Mouse (Mus musculus): ENCODE data around the gene Sms. TPM values are rescaled to one million over a fixed set of nuclear protein-coding genes. Genes with fewer than 3 reads are reported as not detected.

Sms gene
- polyA plus RNA-seq, 1 experiment from 2014 or later, result 91.8 TPM

DNA sequence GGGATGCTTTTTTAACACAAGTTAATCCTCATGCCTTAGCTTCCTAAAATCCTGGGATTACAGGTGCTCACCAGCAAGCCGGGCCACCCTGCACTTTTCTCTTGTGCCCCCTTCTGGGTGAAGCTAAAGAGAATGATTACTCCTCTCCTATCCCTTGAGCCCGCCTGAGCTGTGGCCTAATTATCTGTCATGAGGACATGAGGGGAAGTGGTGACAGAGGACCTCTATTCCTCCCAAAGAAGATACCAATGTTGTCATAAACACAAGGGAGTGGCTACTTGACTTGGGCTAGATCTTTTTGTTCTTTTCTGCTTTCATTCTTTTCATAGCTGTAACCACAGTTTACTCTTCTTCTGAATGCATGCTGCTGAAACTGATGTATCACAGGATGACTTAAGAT lies 9.2 kb downstream of the Sms start:
- Histone ChIP-seq H3K36me3 (replicated peaks) (no peaks in the 10 kb centered on the region), H3K4me3 (no peak overlapping the region), H3K27me3 (replicated peaks; ENCODE audit: low read depth, poor library complexity, severe bottlenecking) (no peaks in the 10 kb centered on the region), H3K4me1 (no peaks in the 10 kb centered on the region), H3K9me3 (no peaks in the 10 kb centered on the region), H3K27ac (replicated peaks) (no peak overlapping the region)
- DNase-seq (ENCODE audit: low spot score), result no peak
- WGBS, result 83% methylated on average over 2 of the region's 2 CpGs

DNA sequence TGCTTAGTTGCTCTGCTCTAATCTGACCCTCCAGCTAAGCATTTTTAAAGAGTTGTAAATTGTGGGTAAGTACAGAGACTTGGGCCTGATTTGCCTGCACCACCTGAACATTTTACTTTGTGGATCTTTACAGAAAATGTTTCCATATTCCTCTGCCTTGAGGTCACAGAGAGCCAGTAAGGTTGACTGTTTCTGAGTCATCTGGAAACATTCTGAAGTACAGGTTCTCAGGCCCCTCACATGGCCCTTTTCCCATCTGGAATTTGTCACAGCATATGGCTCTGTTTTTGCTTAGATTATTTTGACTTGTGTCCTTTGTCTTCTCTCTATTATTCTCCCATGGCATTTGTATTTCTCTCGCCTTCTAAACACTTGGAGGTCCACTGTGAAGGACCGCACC lies 10.2 kb downstream of the Sms start:
- WGBS, result 73% methylated on average over 2 of the region's 2 CpGs
- DNase-seq (ENCODE audit: low spot score), result no peak
- no peak overlapping the region for H3K4me3 ChIP-seq

DNA sequence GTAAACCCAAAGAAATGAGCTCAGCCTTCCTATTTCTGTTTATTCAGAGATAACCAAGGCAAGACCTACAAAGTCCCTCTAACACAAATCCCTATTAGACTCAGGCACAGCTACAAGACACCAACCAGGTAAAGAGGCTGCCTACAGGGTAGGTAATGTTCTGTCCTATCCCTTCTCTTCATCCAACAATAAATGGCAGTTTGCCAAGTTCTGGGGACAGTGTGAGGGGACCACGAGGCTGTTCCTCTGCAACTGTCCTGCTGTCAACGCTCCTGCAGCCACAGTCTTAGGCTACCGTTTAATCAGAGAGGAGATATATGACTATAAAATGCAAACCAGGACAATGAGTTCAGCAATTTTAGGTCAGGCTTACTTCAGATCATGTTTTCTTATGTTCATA lies 14.8 kb downstream of the Sms start:
- Histone ChIP-seq H3K4me1 (0 out of 2 replicates have a peak, but pooled peaks cover 4% of the 10 kb centered on the region), H3K36me3 (replicated peaks) (no peaks in the 10 kb centered on the region), H3K27me3 (replicated peaks; ENCODE audit: low read depth, poor library complexity, severe bottlenecking) (0 out of 2 replicates have a peak, but pooled peaks cover 4% of the 10 kb centered on the region), H3K9me3 (no peaks in the 10 kb centered on the region), H3K4me3 (no peak overlapping the region), H3K27ac (replicated peaks) (no peak overlapping the region)
- DNase-seq (ENCODE audit: low spot score), result no peak
- WGBS, result 81% methylated on average over 3 of the region's 3 CpGs

More for the DNA sequence above, 10.2 kb downstream of the Sms start:
- H3K27ac ChIP-seq (replicated peaks), result no peak overlapping the region
- H3K36me3 ChIP-seq (replicated peaks), result no peaks in the 10 kb centered on the region
- 0 out of 2 replicates have a peak, but pooled peaks cover 4% of the 10 kb centered on the region for H3K27me3 ChIP-seq (replicated peaks; ENCODE audit: low read depth, poor library complexity, severe bottlenecking)
- H3K4me1 ChIP-seq, result 0 out of 2 replicates have a peak, but pooled peaks cover 2% of the 10 kb centered on the region
- no peaks in the 10 kb centered on the region for H3K9me3 ChIP-seq

DNA sequence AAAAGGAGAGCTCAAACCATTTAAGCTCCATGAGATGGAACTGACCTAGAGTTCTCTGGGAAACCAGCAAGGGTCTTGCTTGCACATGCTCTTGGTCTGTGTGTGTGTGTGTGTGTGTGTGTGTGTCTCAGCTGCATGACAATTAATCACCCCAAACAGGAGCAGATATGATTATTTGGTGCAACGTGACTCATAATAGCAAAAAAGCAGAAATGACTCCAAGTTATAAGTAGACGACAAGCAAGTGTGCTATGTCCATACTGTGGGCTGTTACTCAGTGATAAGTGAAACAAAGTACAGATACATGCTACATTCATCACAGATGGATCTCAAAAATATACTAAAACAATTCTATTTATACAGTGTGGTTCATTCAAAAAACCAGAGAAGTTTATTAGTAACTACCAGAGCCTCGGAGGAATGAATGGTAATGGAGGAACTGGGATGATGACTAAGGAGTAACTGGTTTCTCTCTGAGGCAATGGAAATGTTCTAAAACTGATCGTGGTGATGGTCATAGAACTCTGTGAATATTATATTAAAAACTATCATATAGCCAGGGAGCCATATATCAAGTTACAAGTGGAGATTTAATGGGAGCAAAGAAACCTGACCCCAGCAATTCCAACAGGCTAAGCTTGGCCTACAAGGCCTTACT lies 15.8 kb downstream of the Sms start:
- H3K4me3 ChIP-seq, result no peak overlapping the region
- no peak overlapping the region for H3K27ac ChIP-seq (replicated peaks)
- WGBS, result 91% methylated on average over 4 of the region's 4 CpGs
- no peaks in the 10 kb centered on the region for H3K36me3 ChIP-seq (replicated peaks)
- no peak for DNase-seq (ENCODE audit: low spot score)
- 0 out of 2 replicates have a peak, but pooled peaks cover 4% of the 10 kb centered on the region for H3K4me1 ChIP-seq
- no peaks in the 10 kb centered on the region for H3K9me3 ChIP-seq
- 0 out of 2 replicates have a peak, but pooled peaks cover 4% of the 10 kb centered on the region for H3K27me3 ChIP-seq (replicated peaks; ENCODE audit: low read depth, poor library complexity, severe bottlenecking)

DNA sequence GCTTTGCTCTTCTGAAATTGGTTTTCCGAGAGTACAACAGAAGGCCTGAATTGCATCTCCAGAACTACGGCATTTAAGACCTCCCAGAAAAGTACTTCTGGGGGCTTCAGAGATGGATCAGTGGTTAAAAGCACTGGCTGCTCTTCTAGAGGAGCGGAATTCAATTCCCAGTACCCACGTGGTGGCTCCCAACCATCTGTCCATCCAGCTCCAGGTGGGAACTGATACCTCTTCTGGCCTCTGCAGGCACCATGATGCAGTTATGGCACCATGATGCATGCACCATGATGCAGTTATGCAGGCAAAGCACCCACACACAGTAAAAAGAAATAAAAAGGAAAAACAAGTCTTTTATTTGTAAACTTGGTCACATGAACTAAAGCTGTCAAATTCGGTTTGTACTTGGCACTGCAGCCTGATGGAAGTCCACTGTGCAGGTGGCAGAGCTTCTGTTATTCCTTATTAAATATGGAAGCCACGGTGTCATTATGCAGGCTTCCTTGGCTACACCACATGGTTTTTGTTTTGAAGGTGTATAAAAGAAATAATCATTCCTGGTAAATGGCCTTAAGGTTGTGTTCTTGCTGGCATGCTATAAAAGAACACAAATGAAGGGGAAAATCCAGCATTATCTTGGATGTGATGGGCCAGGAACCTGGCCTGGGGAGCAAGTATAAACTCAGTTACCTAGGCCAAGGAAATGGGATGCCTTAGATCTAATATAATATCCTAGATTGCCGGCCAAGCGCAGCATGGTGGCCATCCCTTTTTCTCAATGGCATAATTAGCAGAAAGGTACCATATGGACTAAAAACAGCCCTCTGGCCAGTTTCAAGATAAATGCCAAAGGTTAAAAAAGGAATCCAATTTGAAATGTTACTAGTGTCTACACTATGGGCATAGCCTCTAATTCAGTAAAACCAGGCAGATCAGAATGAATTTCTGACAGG lies 20.1 kb downstream of the Sms start:
- Histone ChIP-seq H3K36me3 (replicated peaks) (peaks cover 8% of the 10 kb centered on the region; the same call in 1 of the 2 replicates), H3K4me3 (no peak overlapping the region)
- 88% methylated on average over 8 of the region's 8 CpGs for WGBS

DNA sequence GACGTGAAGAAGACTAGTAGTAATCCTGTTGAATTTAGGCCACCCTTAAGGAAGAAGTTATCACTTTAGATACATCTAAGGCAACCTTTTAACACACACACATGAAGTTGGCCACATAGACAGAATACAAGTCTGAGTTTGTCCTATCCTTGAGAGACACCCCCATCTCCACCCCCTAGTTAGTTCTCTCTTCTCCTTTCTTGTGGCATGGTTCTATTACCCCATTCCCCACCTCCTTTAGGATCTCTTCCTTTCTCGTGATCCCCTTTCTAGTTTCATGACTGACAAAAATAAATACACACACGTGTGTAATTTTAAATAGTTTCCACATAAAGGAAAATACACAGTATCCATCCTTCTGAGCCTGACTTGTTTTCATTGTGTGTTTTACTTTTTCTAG lies 23.3 kb downstream of the Sms start:
- Histone ChIP-seq H3K4me1 (peaks cover 3% of the 10 kb centered on the region; the same call in 1 of the 2 replicates), H3K4me3 (no peak overlapping the region), H3K27me3 (replicated peaks; ENCODE audit: low read depth, poor library complexity, severe bottlenecking) (peaks cover 3% of the 10 kb centered on the region; the same call in 1 of the 2 replicates), H3K9me3 (no peaks in the 10 kb centered on the region), H3K27ac (replicated peaks) (no peak overlapping the region), H3K36me3 (replicated peaks) (peaks cover 19% of the 10 kb centered on the region)
- WGBS, result 88% methylated on average over 3 of the region's 3 CpGs
- no peak for DNase-seq (ENCODE audit: low spot score)

More for the DNA sequence above, 20.1 kb downstream of the Sms start:
- Histone ChIP-seq H3K4me1 (0 out of 2 replicates have a peak, but pooled peaks cover 2% of the 10 kb centered on the region), H3K27me3 (replicated peaks; ENCODE audit: low read depth, poor library complexity, severe bottlenecking) (0 out of 2 replicates have a peak, but pooled peaks cover 3% of the 10 kb centered on the region), H3K9me3 (no peaks in the 10 kb centered on the region), H3K27ac (replicated peaks) (no peak overlapping the region)
- no peak for DNase-seq (ENCODE audit: low spot score)

DNA sequence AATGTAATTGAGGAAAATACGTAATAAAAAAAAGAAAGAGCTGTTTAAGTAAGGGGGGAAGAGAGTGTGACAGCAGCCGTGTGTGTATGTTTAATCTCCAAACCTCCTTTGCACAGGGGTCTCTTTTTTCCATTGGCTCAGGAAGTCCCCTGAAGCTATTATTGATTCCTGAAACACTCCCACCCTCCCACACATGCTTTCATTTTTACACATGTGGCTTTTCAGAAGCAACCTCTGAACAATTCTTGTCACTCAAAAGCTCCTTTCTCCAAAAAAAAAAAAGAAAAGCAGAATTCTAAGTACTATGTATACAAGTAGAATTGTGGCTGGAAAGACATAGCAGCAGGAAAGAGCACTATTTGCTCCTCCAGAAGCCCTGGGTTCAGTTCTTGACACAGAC lies 24.0 kb downstream of the Sms start:
- H3K36me3 ChIP-seq (replicated peaks), result peaks cover 23% of the 10 kb centered on the region
- no peaks in the 10 kb centered on the region for H3K9me3 ChIP-seq
- 79% methylated on average over 2 of the region's 2 CpGs for WGBS

DNA sequence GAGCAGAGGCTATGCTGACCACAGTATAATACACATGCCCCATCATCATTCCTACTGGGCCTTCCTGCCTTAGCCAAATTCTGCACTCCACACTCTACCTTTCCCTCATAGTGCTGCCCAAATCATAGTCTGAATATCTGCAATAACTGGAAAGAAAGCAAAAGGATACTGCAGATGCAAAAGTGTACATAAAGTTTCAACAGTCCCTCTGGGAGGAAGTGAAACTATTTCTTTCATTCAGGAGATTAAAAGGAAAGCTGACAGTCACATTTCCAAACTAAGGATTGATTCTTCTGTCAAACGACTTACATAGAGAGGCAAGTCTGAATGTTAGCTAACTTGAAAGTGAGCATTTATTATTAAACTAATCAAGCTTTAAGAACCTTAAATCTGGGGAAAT lies 26.1 kb downstream of the Sms start:
- peaks cover 33% of the 10 kb centered on the region for H3K36me3 ChIP-seq (replicated peaks)
- no peak overlapping the region for H3K27ac ChIP-seq (replicated peaks)
- WGBS, result 72% methylated on average over 1 of the region's 1 CpGs

More for the DNA sequence above, 24.0 kb downstream of the Sms start:
- H3K4me3 ChIP-seq, result no peak overlapping the region
- no peak overlapping the region for H3K27ac ChIP-seq (replicated peaks)
- peaks cover 3% of the 10 kb centered on the region; the same call in 1 of the 2 replicates for H3K4me1 ChIP-seq
- H3K27me3 ChIP-seq (replicated peaks; ENCODE audit: low read depth, poor library complexity, severe bottlenecking), result peaks cover 3% of the 10 kb centered on the region; the same call in 1 of the 2 replicates
- no peak for DNase-seq (ENCODE audit: low spot score)

DNA sequence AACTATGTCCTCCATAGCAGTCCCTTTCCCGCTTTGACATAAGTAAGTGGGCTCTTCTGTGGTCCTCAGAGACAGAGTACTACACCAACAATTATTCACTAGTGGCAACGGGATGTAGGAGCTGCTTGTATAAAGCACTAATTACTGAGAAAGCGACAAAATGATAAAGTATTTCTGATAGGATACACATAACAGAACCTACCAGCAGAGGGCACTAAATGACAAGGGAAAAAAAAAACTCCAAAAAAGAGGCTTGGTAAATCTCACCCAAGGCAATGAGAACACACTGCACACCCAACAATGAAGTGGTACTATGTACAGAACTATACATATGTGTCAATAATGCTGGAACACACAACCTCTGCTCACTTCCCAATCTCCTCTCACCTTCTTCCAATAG lies 29.4 kb downstream of the Sms start:
- H3K4me1 ChIP-seq, result peaks cover 3% of the 10 kb centered on the region; the same call in 1 of the 2 replicates
- H3K27me3 ChIP-seq (replicated peaks; ENCODE audit: low read depth, poor library complexity, severe bottlenecking), result no peaks in the 10 kb centered on the region; the same call in 1 of the 2 replicates
- WGBS, result 83% methylated on average over 3 of the region's 3 CpGs
- no peaks in the 10 kb centered on the region for H3K9me3 ChIP-seq
- no peak overlapping the region for H3K27ac ChIP-seq (replicated peaks)
- no peak for DNase-seq (ENCODE audit: low spot score)
- H3K4me3 ChIP-seq, result no peak overlapping the region
- H3K36me3 ChIP-seq (replicated peaks), result peaks cover 46% of the 10 kb centered on the region

More for the DNA sequence above, 26.1 kb downstream of the Sms start:
- Histone ChIP-seq H3K4me1 (peaks cover 3% of the 10 kb centered on the region; the same call in 1 of the 2 replicates), H3K4me3 (no peak overlapping the region), H3K27me3 (replicated peaks; ENCODE audit: low read depth, poor library complexity, severe bottlenecking) (peaks cover 3% of the 10 kb centered on the region; the same call in 1 of the 2 replicates), H3K9me3 (no peaks in the 10 kb centered on the region)
- no peak for DNase-seq (ENCODE audit: low spot score)

DNA sequence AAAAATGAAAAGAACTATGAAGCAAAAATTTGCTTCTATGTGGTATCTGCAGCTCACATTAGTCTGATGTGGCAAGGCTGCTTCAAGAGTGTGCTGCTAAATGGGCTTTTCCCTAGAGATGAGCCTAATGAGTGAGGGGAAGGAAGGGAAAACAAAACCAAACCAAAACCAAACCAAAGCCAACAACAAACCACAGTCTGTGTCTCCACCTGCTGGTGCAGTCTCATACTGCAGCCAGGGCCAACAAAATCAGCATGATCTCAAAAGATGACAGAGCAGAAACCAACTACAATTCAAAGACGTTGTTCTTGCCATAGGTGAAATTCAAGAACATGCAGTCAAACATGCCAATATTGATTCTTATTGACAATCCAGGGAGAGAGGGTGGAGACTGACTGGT lies 37.7 kb downstream of the Sms start:
- Histone ChIP-seq H3K9me3 (no peaks in the 10 kb centered on the region), H3K27me3 (replicated peaks; ENCODE audit: low read depth, poor library complexity, severe bottlenecking) (no peaks in the 10 kb centered on the region), H3K4me1 (no peaks in the 10 kb centered on the region), H3K27ac (replicated peaks) (no peak overlapping the region), H3K4me3 (no peak overlapping the region), H3K36me3 (replicated peaks) (peaks cover 39% of the 10 kb centered on the region)
- 65% methylated on average over 1 of the region's 1 CpGs for WGBS
- peak; percentile 42 for DNase-seq (ENCODE audit: low spot score)

DNA sequence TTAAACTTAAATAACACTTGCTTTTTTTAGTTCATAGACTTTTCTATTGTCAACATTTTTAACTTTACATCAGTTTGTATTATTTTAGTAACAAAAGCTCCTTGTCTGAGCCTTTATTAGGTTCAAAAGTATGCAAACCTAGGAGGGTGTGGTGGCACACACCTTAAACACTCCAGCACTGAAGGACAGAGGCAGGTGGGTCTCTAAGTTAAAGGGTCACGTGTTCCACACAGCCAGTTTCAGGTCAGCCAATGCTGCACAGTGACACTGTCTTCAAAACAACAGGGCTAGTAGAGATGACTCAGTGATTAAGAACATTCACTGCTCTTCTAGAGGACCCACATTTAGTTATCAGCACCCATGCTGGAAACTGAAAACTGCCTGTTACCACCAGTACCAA lies 43.1 kb downstream of the Sms start:
- WGBS, result 80% methylated on average over 1 of the region's 1 CpGs
- Histone ChIP-seq H3K27me3 (replicated peaks; ENCODE audit: low read depth, poor library complexity, severe bottlenecking) (peaks cover 7% of the 10 kb centered on the region; the same call in 1 of the 2 replicates), H3K36me3 (replicated peaks) (peaks cover 21% of the 10 kb centered on the region), H3K4me3 (no peak overlapping the region), H3K4me1 (no peaks in the 10 kb centered on the region), H3K27ac (replicated peaks) (no peak overlapping the region), H3K9me3 (no peaks in the 10 kb centered on the region)
- DNase-seq (ENCODE audit: low spot score), result no peak

DNA sequence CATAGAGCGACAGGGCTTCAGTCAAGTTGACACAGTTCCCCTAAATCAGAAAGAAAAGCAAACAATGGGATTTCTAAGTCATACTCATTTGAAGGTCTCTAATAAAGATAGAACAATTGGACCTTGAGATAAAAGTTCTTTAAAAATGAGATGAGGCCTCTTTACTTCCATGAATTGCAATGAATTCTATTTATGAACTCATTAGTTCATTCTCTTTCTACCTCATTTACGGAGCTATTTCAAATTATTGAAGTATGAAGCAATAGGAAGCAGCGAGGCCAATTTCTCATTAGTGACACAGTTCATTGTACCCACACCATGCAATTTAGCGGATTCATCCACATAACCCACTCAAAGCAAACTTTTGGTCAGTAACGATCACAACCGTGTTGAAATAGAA lies 44.7 kb downstream of the Sms start:
- Histone ChIP-seq H3K4me3 (no peak overlapping the region), H3K9me3 (no peaks in the 10 kb centered on the region), H3K36me3 (replicated peaks) (peaks cover 28% of the 10 kb centered on the region), H3K27me3 (replicated peaks; ENCODE audit: low read depth, poor library complexity, severe bottlenecking) (peaks cover 11% of the 10 kb centered on the region; the same call in 1 of the 2 replicates), H3K27ac (replicated peaks) (no peak overlapping the region), H3K4me1 (no peaks in the 10 kb centered on the region)
- no peak for DNase-seq (ENCODE audit: low spot score)
- 87% methylated on average over 6 of the region's 6 CpGs for WGBS
